Mouse (Mus musculus) cerebellum, adult 18-20 months (tissue): ENCODE data around the gene Tia1.

Experiments
- DNase-seq, 2 experiments: peaks; one replicate each; pipeline ENCODE4 v3.0.0; 2021

Tia1 gene

DNA sequence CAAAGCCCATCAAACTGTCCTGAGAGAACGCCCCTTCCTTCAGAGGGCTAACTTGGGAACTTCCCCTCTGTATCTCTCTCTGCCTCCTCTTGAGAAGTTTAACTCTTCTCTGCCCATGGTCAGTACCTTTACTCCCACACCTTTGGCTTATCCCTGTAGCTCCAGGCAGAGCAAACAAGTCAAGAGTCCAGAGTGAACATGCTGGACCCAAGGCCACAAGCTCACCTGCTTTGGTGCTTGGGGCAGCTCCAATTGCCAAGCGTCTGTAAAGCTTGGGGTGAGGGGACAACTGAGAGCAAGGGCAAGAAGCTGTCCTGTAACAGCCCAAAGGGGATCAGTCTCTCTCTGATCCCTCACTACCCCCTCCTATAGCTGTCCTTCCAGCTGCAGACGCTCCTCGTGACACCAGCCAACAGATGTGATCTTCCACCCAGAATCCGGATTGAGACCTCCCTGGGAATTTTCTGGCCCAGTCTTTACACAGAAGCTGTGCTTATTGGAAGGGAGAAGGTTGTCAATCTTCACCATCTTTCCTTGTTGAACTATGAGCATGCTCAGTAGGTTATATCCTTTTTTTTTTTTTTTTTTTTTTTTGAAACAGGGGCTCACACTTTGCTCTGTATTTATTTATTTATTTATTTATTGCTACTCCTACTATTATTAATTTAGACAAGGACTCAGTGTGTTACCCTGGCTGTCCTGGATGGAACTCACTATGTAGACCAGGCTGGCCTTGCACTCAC, 18.5 kb upstream of the Tia1 start:
- DNase-seq: no peak

DNA sequence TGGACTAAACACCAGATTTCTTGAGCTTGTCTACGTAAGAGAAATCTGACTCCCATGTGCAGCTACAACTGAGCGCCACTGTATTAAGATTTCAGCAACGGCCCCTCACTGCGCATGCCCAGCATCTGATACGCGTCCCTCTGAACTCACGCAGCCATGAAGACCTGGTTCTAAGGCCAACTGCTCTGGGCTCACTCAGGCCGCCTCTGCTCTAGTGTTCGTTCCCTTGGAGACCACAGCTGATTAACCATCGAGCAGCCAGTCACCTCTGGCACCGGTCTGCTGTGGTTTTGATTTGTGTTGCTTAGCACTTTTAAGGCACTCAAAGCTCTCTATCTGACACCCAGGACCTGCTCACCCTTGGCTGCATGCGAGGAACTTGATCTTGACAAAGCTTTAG, 16.7 kb upstream of the Tia1 start:
- DNase-seq: no peak

DNA sequence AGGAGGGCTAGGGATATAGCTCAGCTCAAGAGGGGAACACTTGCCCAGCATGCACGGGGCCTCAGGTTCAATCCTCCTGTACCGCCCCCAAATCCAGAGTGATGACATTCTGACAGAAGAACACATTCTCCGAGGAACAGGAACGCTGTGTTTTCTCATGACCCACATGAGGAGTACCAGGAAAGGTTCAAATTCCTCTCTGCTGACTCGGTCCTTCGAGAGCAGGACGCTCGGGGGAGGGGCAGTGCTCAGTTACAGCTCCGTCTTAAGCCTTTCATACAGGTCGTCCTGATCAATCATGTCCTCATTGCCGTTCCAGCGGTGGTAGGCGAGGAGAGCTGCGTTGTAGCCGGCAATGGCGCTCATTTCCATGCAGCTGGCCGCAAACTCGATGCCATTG, 15.6 kb upstream of the Tia1 start:
- DNase-seq: no peak

DNA sequence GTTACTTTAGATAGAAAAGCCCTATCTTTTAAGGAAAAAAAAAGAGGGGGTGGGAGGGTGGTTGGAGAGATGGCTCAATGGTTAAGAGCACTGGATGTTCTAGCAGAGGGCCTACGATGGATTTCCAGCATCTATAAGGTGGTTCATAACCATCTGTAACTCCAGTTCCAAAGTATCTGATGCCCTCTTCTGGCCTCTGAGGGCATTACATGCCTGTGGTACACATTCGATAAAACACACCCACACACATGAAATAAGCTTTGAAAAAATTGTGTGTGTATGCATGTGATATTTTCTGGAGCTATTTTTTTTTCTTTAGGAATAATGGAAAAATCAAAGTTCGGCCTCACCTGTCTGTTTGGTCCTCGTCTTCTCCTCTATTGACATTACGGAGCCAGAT, 12.7 kb upstream of the Tia1 start:
- no peak for DNase-seq

DNA sequence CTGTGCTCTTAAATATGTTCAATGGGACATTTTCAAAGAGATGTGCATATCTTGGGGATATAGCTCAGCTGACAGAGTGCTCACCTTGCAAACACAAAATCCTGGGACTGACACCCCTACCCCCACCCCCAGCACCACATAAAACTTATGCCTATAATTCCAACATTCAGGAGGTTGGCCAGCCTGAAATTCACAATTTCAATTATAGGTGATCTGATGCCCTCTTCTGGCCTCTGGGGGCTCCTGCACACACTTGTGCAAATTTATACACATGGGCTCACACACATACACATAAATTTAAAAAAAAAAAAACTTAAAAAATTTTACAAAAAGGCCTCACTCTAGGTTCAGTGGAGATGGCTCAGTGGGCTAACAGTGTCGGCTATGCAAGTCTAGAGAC, 10.8 kb upstream of the Tia1 start:
- no peak for DNase-seq

DNA sequence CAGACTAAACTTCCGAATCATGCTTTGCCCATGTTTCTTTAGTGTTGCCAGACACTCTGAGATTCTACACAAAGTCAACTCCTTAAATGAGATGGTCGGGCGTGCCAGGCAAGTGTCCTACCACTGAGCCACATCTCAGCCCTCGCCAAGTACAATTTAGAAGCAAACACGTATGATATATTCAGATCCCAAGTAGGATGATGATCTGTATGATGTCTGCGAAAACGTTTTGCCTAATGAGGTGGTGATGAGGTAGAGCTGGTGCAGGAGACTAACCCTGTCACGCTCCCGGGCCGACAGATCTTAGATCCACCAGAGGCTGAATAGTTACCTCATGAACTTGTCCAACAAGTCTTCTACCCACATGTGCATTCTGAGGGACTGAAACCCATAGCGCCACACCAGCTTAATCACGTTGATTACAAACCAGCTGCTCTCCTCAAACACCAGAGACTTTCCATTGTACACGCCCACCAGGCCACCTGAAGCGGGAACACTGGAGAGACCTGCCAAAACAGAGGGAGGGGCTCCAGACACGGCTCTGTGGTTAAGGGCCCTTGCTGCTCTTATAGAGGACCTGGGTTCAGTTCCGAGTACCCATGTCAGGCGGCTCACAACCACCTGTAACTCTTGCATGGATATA, 9.8 kb upstream of the Tia1 start:
- DNase-seq: no peak

DNA sequence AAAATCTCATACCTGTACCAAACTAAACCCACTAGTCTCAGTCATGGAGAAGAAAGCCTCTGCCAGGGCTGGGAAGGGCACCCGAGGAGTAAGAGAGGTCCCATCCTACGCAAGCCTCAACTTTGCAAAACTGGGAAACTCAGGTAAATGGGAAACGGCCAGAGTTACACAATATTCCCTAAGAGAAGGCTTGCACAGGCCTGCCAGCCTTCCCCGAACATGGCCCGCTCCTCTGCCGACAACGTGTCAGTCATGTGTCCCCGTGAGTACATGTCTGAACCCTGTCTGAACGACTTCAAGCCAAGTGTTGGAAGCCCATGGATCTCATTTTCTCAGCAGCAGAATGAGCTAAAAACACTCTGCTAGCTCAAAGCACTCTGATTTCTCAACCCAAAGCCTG, 9.0 kb upstream of the Tia1 start:
- DNase-seq: no peak

DNA sequence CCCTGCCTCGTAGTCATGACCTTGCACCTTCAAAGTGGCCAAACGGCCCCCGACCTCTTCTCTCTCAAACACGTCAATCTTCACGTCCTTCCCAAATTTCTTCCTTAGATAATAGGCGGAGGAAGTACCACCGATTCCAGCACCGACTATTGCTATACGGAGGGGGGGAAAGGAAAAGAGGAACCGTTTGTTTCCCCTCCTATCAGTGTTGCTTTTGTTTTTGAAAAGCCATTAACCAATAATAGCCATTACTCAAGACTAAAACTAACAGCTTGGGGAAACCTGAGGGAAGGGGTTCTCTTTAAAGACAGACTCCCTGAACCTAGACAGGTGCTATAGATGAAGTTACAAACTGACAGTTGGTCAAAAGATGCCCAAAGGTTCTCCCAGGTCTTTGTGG, 8.1 kb upstream of the Tia1 start:
- DNase-seq: no peak

DNA sequence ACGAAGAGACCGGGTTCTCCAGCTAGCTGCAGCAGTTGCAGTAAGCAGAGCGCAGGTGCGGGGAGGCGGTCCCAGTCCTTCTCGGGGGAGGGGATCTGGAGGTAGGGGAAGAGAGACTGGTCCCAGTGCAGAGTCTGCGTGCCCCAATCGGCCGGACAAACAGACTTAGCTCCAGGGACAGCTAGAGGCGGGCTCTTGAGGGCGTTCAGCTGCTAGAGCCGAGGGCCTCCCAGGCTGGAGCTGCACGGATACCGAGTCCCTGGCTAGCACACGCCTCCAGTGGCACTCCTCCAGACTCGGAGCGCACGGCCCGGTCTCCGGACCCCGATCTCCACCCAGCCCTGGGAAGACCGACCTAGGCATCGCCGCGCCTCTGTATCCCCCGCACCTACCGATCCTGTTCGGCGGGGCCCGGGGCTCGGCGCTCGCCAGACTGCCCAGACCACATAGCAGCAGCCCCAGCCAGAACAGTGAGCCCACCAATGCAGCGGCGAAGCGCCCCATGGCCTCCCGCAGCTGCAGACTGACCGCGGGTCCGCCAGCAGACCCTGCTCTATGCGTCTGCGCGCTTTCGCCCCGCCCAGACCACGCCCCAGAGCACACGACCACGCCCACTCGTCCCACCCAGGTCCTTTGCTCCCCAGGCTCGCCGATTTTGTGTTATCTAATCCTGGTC, 7.3 kb upstream of the Tia1 start, which contains the start of gene Pcyox1:
Gene Pcyox1, minus strand, starts transcription at position 574 of the 676 bp plus-strand sequence.
- DNase-seq: peak; percentile 92 to 94

DNA sequence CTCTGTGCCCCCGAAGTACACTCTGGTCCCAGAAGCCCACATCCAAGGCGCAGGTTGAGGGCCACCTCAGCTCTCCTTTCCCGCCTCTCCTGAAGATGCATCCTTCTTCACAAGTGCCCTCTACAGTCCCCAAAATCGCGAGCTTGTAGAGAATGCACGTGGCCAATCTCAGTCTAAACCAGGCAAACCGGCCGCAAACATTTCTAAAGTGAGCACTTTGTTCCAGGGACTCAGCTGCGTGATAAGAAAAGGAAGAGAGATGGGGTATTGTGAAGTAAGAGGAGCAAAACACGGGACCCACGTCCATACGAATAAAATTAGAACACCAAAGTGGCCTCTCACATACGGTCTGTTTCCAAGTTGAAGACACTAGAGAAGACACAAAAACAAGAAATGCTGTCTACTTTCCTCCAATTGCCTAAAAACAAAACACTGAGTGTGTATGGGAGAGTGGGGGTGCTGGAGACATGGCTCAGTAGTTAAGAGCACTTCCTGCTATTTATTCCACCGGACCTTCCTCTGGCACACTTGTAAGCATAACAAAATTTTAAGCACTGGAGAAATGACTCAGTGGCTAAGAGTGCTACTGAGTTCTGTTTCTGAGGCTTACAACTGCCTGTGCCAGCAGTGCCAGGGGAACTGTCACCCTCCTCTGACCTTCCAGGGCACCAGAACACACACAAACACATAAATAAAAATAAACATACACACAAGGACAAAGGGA, 6.6 kb upstream of the Tia1 start:
- no peak for DNase-seq

DNA sequence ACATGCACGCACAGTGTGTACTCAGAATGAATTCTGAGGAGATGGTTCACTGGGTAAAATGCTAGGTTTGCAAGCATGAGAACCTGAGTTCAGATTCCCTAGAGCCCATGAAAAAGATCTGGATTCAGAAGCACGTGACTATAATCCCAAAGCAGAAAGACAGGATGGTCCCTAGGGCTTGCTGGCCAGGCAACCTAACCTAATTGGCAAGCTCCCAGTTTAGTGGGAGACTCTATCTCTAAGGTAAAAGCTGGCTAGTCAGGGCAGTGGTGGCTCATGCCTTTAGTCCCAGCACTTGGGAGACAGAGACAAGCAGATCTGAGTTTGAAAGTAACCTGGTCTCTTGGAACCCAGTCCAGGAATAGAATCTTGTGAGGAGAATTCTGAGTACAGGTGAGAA, 5.0 kb upstream of the Tia1 start:
- DNase-seq: no peak

DNA sequence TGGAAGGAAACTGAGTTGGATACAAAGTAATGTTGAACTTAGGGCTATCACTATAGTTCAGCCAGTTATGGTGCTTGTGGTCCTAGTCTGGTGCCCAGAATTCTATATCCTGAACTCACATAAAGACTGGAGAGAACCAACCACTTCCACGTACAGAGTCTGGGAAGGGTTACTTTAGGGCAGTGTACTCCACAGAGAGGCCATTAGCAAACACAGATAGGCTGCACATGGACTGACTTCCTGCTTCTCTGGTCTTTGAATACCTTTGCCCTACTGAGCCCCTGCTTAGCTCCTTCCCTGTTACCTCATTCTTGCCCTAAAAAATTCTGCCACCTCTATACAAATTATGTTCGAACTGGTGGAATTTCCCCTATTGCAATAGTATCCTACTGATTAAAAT, 4.0 kb upstream of the Tia1 start:
- DNase-seq: no peak

DNA sequence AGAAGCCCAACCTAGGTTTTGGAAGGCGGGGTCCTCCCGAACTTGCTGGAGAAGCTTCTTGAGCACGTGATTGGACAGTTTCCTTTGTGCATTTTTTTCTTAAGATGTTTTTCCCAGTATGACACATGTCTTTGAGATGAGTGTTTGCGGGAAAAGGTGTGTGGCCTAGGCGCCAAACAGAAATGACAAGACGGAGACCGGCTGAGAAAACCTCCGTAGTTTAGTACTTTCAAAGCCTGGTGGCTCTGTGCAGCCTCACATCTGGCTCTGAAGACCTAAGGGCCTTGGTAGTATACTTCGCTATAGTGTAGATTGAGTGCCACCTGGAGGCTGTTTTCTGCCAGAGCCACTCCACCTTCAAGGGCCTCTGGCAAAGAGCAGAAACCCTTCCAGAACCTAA, 3.0 kb upstream of the Tia1 start:
- peak; percentile 51 to 63 for DNase-seq

DNA sequence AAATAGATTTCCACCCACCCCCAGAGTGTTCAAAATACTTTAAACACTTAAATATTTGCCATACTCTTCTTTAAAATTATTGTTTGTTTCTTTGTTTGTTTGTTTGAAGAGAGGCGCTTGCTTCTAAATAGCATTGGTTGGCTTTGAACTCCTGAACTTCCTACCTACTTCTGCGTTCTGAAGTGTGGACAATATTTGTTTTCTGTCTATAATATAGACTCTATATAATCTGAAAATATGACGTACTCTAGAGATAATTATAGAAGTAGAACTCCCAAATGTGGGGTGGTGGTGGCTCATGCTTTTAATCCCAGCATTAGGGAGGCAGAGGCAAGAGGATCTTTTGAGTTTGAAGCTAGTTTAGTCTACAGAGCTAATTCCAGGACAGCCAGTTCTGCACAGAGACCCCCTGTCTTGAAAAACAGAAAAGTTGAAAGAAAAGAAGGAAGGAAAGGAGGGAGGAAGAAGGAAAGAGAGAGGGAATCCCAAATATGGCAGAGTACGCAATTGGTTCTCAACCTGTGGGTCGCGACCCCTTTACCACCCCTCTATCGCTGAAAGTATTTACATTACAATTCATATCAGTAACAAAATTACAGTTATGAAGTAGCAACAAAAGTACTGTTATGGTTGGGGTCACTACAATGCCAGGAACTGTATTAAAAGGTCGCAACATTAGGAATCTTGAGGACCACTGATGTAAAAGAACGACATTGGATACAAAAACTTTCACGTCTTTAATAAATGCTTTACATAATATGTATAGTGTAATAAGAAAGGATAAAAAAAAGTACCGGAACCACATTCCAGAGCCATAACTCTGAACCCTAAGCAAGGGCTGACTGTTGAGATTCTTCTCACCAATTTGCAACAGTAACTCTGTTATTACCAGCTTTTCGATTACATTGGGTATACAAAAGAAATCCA, 1.1 kb upstream of the Tia1 start:
- DNase-seq: no peak

DNA sequence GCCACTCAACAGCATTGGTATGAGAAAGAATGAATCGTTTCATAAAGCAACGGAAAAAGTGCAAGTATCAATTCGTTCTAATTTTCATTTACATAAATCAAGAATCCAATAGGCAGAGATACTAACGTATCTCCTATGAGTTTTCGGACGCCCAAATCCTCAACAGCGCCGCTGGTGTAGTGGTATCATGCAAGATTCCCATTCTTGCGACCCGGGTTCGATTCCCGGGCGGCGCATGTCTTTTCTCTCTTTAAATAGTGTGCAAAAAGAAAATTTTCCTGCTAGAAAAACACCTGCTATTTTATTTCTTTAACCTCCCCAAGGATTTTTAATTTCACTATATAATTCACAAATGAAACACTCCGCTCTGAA, 305 bp upstream of the Tia1 start:
- DNase-seq: peak; percentile 85 to 93

DNA sequence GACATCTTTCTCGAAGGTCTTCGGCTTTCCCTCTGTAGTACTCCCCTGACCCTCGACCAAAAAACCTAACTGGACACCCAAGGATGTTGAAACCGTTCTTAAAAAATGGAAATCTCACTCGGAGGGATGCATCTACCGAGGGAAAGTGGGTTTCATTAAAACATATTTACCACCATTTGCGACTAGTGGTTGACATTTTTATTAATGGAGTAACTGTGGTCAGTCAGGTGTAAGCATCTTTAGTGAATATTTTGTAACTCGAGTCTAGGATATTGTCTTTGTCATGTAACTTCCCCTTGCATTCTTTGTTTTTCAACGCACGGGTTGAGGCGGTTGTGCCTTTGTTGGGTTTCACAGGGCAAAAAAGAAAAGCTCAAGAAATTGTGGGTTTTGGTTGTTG, 977 bp downstream of the Tia1 start:
- no peak for DNase-seq

DNA sequence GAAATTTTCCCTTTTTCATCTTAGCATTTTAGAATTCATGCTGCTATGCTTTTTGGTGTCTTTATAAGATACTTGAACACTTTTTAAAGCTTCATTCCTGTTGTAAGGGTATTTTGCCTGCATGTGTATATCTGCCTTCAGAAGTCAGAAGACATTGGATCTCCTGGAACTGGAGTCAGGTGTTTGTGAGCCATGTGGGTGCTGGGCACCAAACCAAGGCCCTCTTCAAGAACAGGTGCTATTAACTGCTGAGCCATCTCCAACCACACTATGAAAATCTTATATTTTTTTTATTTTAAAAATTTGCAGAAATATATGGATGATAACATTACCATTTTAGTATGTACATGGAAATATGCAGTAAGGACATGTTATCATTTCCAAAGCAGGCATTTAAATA, 2.3 kb downstream of the Tia1 start:
- peak in 1 of 2 experiments; percentile 23 for DNase-seq

DNA sequence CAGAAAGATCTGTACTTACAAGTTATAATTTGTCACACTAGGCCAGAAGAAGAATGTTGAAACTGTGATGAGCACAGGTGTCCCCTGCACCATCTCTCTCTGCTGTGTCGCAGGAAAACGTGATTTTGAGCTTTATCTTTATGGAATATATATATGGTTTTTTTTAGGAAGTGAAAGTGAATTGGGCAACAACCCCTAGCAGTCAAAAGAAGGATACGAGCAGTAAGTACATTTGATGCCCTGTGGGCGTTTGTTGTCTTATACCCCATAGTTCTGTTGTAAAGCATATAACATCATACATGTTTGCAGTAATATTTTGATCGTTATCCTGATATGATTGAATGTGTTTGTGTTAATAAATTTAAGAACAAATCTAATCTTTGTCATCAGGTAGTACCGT, 14.7 kb downstream of the Tia1 start:
- no peak for DNase-seq

DNA sequence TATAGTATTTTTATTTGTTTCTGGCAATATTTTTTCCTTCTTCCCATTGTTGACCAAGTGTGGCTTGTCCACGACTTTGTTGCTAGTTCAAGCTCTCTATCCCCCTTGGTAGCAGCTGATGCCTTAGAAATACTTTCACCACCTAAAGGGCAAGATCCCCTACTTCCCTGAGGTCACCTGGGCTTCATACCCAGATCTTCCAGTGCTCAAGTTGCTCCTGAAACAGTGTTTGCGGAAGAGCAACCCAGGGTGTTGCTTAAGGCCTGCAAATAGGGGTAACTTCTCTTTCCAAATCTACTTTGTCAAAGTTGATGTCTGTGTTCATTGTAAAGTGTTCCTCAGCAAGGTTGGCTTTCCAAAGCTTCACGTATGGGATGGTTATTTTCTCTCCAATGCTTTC, 15.2 kb downstream of the Tia1 start:
- no peak for DNase-seq

DNA sequence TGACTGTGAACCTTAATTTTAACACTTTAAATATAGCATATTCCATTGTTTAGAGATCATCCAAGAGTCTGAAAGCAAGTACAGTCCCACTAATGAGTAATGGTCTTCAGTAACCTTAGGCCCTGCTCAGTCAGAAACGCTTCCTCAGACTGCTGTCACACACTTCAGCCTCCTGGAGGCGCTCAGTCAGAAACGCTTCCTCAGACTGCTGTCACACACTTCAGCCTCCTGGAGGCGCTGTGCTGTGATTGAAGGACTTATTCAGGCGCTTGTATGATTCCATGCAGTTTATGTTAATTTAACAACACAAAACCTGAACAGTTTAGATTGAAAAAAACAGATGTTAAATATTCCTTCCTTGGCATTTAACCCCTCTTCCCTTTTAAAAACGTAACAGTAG, 16.5 kb downstream of the Tia1 start:
- no peak for DNase-seq

DNA sequence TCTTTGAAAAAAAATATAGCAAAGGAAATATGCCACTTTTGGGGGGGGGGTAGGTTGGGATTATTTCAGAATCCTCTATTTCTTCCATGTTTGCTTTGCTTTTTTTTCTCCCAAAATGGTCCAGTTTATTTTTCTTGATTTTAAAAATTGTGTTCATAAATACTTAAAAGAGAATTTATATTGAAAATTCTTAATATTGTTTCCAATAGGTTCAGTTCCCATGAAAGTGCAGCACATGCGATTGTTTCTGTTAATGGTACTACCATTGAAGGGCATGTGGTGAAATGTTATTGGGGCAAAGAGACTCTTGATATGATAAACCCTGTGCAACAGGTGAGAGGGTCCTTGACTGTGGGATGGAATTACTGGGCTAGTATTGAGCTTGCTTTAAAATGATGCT, 22.3 kb downstream of the Tia1 start, which contains the start of gene Gm44790:
Gene Gm44790, plus strand, starts transcription at position 301 of the 400 bp plus-strand sequence.
- no peak for DNase-seq

DNA sequence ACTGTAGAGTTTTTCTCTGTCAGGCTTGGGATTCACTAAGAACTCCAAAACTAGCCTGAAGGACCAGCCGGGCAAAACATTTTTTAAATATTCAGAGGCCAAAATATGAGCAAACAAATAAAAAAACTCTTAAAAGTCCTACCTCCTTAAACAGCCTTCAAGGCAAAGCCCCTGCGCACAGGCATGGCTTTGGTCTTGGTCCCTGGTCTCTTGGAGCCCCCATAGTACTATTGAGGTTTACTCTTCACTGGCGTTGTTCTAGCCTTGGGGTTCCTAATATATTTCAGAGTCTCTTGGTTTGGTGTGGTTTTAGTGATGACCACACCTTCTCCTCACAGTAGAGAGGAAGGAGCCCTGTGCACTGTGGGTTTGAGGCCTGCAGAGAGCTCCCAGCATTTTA, 27.5 kb downstream of the Tia1 start:
- no peak for DNase-seq
